Mouse (Mus musculus) effector memory CD4-positive, alpha-beta T cell, adult 7 months (primary cell): Measurements from ENCODE around the gene Adcy5. TPM values are rescaled to one million over a fixed set of nuclear protein-coding genes. Genes with fewer than 3 reads are reported as not detected.

ENCODE experiments used
- polyA plus RNA-seq: library from polyadenylated mRNA; unstranded; fragments of 100-300 nt; shearing (Covaris generic); gene quantifications from one replicate; pipeline ENCODE4 v1.2.1, GENCODE M21; 2017

The Adcy5 gene
- 0.12 TPM for polyA plus RNA-seq

GRCm38 (mm10) chr16:35154641-35155390 is at the start of gene Adcy5:
Adcy5 (plus strand) TSS chr16:35154877.

Other genes with a start within 250 kb of the Adcy5 start
- gene Hacd2, start 132.4 kb upstream of the Adcy5 start, polyA plus RNA-seq, result 41.7 TPM
- 23.9 TPM for gene Sec22a, start 209.0 kb downstream of the Adcy5 start, polyA plus RNA-seq